Mouse (Mus musculus) erythroblast, embryonic 14.5 days (primary cell): ENCODE results near the gene Rarb.

Source experiments
- GATA1 ChIP-seq: IDR thresholded peaks from 2 replicates; pipeline ENCODE4 v1.6.1; 2012; ENCODE audit warnings: low read length, inconsistent platforms, mixed read lengths
- TAL1 ChIP-seq: IDR thresholded peaks from 3 replicates; pipeline ENCODE4 v1.6.1; 2012; ENCODE audit warnings: low read length, inconsistent platforms, mixed read lengths

GRCm38 (mm10) chr14:16717821-16718220 is 101.1 kb downstream of the Rarb start:
- no peak for TF ChIP-seq TAL1
- TF ChIP-seq GATA1: no peak
